Mouse (Mus musculus) left cerebral cortex, postnatal 10 days (tissue): ENCODE measurements at regions not wholly inside any gene's neighbourhood (a gene's known extent, or its start where the extent isn't known, plus 50 kb on each side); places are given as distances from the start of the nearest gene placed in this dataset.
"Not testable (repeated sequence)": the region's sequence is repeated elsewhere in the genome, so short reads cannot be mapped to it uniquely, and the experiment has no call there.

Experiments used
- DNase-seq, 2 experiments: peaks; one replicate each; pipeline ENCODE4 v3.0.0; 2021 to 2022; ENCODE audit warnings: low spot score in 2 of 2, mixed read lengths in 1 of 2; ENCODE audit errors: extremely low spot score in 1 of 2
- intact Hi-C: fragments of 180-260 bp; cut with DNase I; formaldehyde crosslinking; loops from one replicate; pipeline ENCODE4 v1.15.1; 2025

DNA sequence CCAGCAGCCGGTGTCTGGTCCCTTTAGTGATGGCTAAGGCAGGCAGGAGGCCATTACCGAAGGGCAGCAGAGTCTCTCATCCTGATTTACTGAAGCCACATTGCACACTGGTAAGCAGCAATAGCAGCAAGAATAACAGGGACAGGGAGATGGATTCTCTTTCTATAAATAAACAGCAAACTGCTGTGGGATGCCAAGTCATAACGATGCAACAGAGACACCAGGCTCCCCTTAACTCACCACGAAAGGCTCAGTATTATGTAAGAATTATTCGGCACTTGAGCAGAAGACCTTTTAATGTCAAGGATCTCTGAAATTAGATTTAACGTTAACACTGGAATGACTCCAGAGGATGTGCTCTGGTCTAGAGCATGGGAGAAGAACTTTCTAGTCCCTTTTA lies 202.1 kb downstream of the Ddx10 start:
- intact Hi-C loops: no loop called here
- no peak for DNase-seq

DNA sequence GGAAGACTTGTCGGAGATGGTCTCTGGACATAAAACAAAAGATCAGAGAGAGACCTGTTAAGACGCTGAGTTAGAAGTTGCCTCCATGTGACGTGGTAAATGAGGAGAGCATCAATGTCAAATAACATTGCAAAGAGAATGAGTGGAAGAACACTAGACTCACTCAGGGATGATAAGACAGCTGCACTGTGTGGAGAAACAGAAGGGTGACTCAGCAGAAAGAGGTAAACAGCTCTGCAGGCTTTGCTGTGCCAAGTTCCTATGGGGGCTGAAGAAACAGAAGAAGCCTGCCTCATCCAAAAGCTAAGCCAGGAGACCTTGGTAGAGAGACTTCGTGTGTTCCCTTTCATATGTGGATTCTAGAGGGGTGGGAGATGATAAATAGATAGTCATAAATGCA lies 214.1 kb downstream of the Ddx10 start:
- DNase-seq: no peak
- intact Hi-C loops: no loop called here

DNA sequence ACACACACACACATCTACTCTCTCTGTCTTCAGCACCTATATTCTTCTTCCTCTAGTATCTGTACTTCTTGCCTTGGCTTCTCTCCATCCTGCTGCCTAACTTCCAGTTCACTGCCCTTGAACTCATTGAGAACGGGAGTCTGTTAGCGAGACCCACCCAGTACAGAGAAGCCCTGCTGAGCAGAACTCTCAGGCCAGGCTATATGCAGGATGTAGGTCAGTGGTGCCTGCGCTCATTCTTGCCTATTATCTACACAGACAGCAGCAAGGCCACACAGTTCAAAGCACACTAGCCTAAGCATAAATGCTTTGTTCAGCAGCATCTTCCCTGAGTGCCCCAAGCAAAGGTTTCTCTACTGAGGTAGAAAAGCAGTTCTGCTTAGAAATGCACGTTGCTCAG lies 225.8 kb downstream of the Ddx10 start:
- intact Hi-C loops: no loop called here
- no peak for DNase-seq

DNA sequence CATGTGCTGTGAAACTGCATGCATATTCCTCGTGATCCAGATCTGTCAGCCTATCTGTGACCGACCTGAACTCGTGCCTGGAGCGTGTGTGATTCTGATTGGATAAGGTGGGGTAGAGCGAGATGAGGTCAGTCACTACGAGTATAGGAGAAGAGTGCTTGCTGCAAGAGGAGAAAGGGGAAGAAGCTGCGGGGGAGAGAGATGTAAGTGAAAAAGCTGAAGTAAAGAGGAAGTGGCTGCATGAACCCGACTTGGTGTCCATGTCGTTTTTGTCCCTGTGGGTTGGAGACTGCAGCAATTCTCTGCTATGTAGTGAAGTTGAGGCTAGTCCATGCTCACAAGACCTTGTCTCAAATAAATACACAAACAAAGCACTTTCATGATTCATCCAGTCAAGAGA lies 237.1 kb downstream of the Ddx10 start:
- intact Hi-C loops: no loop called here
- no peak for DNase-seq

DNA sequence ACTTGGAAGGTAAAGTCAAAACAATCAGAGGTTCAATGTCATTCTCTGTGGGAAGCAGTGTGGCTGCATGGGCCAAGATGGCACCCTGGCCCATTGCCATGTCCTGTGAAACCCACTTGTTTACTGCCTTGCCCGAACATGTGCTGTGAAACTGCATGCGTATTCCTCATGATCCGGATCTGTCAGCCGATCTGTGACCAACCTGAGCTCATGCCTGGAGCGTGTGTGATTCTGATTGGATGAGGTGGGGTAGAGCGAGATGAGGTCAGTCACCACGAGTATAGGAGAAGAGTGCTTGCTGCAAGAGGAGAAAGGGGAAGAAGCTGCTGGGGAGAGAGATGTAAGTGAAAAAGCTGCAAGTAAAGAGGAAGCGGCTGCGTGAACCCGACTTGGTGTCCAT lies 240.5 kb downstream of the Ddx10 start:
- DNase-seq: no peak

DNA sequence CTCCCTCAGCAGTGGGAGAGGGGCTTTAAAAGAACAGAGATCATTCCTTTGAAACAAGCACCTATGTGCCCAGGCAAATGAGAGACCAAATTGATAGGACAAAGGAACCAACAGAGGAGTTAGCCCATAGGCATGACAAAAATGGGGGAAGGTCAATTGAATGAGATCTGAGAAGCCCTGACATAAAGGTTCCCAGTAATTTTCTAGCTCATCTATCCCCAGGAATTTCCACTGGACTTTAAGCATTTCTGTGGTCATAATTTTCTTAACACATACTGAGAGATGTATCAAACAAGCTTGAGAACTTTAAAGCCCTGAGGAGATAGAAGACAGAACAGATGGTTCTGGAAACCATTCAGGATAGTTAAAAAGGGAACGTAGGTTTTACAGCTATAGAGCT lies 241.8 kb downstream of the Ddx10 start:
- no peak for DNase-seq
- intact Hi-C loops: no loop called here

More for the DNA sequence above, 240.5 kb downstream of the Ddx10 start:
- intact Hi-C loops: no loop called here

DNA sequence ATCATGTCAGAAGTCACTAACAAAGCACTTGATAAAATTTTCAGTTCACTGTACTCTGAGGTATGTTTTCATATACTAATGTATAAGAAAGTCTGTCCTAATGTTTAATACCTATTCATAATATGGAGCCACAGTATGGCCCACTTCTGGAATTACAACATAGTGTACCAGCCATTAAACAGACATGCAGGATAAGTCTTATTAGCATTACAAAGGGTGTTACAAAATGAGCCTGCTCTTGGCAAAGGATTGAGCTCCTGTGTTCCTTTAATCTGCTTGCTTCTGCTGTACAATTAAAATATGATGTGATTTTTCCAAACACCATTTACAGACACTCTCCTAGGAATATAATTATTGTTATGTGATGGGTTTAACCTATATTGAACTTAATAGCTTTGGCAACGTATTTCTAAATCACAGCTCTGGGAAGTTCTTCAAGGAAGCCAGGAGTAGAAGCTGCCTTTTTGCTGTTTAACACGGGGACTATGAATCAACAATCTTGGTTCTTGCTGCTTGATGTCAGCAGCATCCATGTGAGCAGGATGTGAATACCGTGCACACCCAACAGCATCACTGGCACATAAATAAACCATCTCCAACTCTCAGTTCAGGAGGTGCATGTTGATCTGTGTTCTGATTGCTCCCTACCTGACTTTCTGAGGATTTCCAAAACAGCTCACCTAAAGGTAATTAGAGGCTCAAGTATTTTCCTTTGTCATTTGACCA lies 243.4 kb downstream of the Ddx10 start:
- intact Hi-C loops: no loop called here

DNA sequence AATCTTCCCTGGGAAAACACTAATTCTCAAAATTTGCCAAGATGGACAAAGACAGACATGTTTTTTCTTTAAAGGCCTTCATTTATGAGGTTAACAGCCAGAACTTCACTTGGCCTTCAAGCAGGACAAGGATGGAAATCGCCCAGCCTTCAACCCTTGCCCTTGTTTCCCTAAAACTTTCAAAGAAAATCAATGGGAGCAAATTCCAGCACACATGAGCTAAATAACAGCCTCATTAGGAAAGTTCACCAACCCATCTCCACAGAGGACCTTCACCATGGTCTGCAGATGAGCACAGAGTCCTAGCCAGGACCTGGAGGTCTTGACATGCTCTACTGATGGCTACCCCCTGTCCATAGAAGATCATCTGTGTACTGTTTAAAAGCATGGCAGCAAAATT lies 271.8 kb downstream of the Ddx10 start:
- intact Hi-C loops: no loop called here
- DNase-seq: no peak

More for the DNA sequence above, 243.4 kb downstream of the Ddx10 start:
- DNase-seq: no peak

DNA sequence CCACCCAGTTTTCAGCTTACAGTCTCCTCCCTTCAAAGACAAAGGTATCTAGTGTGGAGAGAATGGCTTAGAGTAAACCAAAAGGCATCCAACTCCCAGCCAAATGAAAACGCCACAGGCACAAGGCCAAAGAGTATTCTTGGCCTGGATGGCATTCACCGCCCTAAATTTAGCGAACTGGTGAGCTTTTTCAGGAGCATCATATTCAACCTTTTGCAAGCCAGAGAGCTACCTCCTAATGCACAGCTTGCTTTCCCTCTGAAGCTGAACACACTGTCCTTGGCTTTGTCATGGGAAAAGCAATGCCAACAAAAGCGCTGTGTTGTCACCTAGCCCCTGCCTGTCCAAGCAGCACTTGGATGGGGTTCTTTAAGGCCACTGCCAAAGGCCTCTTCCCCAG lies 282.2 kb downstream of the Ddx10 start:
- intact Hi-C loops: no loop called here

DNA sequence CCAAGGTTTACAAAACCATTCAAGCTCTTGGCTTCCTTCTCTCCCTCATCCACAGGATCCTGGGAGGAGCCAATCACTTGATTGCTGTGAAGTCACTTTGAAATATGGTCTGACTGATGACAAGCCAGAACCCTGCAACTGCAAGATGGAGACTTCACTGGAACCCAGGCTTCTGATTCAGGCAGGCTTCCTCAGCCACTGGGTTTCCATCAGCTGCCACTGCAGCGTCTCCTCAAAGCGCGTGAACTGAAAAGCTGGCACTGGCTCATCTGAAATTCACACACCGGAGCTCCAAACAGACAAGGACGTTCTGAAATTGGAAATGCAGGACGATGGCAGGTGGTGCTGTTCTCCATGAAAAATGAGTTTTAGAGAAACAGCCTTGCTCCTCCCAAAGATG lies 280.1 kb upstream of the AI593442 start:
- intact Hi-C loops: no loop called here
- no peak for DNase-seq

More for the DNA sequence above, 282.2 kb downstream of the Ddx10 start:
- no peak for DNase-seq

DNA sequence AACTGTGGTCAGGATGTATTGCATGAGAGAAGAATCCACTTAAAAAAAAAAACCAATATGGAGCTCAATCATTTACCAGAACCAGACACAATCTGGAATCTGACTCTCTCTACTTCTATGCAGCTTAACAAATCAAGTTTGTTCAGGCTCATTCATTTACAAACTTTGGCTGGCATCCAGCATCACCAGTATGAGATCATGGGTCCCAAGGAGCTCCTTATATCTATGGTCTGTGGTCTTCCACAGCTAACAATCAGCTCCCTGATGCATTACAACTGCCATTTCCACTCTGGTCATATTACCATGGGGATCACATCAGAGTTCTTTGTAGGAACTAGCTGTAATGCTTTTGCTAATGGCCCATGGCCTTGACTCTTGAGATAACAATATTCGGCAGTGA lies 277.7 kb upstream of the AI593442 start:
- intact Hi-C loops: no loop called here
- no peak for DNase-seq

DNA sequence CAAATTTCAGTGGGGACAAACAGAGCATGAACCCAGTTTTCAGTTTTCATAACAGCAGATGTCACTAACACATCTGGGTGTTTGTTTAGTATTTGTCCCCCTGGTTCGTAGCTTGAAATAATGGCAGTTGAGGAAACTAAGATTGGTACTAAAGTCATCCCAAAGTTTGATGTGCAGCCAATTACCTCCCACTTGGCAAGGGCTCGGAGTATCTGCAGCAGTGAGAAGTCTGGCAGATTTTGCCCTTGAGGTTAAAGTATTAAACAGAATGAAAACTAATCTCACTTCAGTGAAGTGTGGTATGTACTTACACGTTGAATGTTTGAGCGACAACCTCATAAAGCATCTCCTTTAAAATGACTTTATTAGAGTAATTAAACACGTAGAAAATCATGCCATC lies 264.5 kb upstream of the AI593442 start:
- DNase-seq: no peak
- intact Hi-C loops: no loop called here

DNA sequence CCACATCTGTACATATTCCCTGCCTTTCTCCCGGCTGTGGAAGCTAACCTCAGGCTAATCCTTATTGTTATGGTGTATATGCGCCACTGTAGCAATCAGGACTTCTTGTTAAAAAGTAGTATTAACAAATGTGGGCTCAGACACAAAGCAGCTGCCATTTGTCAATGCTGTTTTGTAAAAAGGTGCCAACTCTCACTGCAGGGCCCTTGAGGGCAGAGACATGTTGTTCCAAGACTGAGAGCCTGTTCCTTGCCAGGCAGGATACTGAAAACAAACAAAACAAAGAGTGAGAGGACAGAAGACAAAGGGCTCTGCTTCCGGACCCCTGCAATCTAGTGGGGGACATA lies 262.0 kb upstream of the AI593442 start:
- intact Hi-C loops: no loop called here
- no peak for DNase-seq

DNA sequence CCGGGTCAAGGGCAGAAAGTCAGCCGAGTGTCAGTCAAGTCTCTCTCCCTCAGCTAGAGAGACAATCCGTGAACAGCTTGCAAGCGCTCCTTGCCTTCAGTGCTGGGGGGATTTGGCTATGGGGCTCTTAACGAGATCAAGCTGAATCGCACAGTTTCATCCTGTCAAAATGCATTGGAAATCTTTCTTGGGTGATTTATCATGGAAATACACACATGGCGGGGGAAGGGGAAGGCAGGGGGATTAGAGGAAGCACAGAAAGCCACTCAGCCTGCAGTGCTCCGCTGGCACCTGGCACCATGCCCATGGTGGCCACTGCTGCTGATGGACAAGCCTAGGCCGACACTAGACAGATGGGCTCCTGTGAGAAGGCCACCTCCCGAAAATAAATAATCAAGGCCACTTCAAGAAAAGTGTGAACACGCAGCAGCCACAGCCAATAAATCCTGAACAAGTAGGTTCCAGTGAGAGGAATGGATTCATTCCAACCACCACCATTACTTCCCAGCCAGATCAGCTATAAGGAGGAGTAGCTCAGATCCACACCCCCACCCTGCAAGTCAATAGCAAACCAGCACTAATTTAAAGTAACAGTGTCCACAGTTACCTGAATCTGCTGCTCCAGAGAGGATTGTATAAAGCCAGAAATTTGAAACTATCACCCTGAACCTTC lies 261.5 kb upstream of the AI593442 start:
- intact Hi-C loops: no loop called here
- peak in 1 of 2 experiments; percentile 42 for DNase-seq

DNA sequence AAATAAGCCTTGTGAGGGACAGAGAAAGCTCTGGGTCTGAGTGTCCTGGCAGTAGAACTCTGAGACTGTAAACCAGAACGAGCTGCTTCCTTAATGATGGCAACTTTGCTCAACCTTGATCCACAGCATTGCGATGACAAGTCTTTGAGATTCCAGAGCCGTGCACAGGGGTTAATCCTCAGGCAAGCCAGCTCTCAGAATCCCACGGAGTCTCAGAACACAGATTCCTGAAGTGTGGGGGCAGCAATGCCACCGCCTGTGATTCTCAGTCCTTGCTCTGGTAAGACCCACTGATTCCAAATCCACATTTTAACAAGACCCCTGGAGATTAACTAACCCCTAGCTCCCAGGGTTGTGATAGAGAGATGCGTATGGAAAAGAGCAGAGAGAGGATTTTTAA lies 255.5 kb upstream of the AI593442 start:
- no peak for DNase-seq
- intact Hi-C loops: no loop called here

DNA sequence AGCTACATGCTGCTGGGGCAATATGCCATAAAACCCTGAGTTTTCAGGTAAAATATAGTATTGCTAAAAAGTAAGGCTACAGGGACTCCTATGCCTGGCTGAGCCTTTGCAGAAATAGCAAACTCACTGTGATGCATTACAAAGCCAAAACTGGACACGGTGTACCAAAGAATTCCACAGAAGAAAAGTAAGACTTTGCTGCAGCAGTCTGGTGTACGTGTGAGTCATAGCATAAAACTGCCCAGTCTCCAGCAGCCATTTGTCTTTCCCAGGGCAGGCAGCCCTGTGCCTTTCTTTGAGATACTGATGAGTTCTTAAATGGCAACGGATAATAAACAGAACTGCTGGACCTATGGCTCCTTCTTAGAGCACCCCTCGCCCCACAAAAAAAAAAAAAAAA lies 237.9 kb upstream of the AI593442 start:
- intact Hi-C loops: no loop called here
- DNase-seq: no peak

DNA sequence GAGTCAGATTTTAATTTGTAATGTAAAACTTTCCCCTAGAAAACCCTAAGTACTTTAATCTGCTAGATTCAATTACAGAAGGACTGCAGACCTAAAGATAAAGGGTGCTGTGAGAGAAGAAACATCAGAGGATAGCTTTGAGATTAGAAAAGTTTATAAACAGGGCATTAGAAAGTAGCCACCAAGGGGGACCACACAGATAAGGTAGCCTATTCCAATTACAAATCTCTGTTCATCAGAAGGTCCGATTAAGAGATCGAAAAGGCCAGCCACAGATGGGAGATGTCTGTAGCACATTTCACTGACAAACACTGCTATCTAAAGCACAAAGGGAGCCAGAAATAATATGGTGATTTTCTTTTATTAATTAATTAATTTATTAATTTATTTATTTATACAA lies 209.1 kb upstream of the AI593442 start:
- intact Hi-C loops, DNase-seq: not testable (repeated sequence)

DNA sequence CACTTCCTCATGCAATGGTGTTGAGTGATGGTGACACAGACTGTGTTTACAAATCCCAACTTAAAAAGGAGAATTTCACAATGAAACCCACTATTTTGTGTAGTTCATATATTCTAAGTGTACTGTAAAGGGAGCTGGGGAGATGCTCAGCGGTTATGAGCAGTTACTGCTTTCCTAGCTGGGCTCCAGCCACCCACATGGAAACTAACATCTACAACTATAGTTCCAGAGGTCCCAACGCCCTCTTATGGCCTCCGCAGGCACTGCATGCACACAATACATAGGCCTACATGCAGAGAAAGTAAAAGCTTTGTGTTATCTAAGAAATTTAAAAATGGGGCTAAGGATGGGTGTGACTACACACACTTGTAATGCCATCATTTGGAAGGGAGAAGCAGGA lies 208.4 kb upstream of the AI593442 start:
- intact Hi-C loops, DNase-seq: not testable (repeated sequence)

DNA sequence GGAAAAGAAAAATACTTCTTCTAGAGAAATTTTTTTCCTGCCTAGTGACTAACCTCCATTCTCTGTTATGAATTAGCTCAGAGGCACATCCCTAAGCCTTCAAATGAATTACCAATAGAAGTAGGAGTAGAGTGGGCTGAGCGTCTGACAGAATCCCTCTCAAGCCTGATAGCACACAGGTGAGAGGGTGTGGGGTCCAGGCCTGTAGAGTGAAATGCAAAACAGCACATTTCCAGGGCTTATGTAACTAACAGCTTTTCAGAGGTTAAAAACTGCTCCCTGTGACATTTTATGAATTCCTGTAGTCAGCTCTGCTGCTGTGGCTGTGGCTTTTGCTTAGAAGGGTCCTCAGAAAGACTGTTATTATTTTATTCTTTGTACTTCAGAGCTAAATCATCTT lies 187.7 kb upstream of the AI593442 start:
- intact Hi-C loops: no loop called here

DNA sequence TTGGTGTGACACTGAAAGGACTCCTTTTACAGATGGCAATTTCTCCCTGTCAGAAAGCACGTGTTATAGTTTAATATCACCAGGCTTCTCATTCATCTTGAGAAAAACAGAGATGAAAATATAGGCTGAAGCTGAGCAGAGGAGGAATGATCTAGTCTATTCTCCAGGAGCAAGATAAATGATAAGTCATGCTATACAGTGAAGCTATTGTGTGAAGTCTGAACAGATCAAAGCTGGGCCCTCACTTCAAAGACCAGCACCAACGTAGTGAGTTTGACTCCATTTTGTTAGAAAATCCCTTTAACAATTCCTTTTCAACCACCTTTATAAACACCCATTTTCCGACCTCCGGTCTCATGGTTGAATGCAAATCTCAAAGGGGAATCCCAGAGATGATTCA lies 180.7 kb upstream of the AI593442 start:
- intact Hi-C loops: no loop called here
- no peak for DNase-seq

More for the DNA sequence above, 187.7 kb upstream of the AI593442 start:
- DNase-seq: no peak

DNA sequence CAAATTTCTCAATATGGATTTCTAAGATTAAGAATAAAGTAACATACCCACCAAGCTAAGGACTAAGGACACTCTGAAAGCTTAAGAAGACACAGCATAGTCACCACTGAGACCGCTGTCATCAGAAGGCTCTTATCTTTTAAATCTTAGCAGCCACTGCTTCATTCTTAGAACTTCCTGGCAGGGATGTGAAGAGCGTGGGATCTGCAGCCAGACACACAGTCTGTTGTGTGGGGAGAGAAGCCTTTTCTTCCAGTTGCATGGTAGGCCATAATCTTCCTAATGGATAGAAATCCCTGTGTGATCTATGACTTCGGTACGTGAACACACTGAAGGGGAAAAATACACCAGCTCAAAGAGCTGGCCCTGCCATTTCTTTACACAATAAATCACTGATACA lies 178.8 kb upstream of the AI593442 start:
- intact Hi-C loops: no loop called here
- DNase-seq: peak in 1 of 2 experiments; percentile 19
